Comparison of ENCODE assay signal across 12 mouse cellular contexts in genomic region chr9:67274296-67274695, GRCm38 (mm10).
DNase-seq lines count a peak whose midpoint lies in the region; ATAC-seq and TF ChIP-seq lines count a peak whose summit lies in the region.
"Had no signal": no experiment of that assay in that cellular context is flagged by ENCODE, and none has a peak within 500 bp of the region (broad histone marks: within the 10 kb centered on the region; RNA-seq: fewer than 3 reads in every experiment).

No protein-coding gene starts in this region.

- DNase-seq in heart, postnatal 0 days (ENCODE audit: low spot score): peak; percentile 41
- no peak for DNase-seq in heart, postnatal 36 days
- no peak for DNase-seq in liver, embryonic 14.5 days (ENCODE audit: low read depth in 3 of 3, low spot score in 3 of 3)
- DNase-seq in brain, embryonic 14.5 days (ENCODE audit: low read depth): no peak
- DNase-seq in mesoderm, embryonic 11.5 days (ENCODE audit: low read depth, low spot score): peak; percentile 45
- no peak for DNase-seq in layer of hippocampus, adult 9-11 months
- no peak for DNase-seq in cerebellum, adult 9-11 months
- DNase-seq: thymus, postnatal 14 days had no signal

- no peak for TF ChIP-seq POLR2A in brain, embryonic 14.5 days (IDR thresholded peaks at IDR 0.05; ENCODE audit: borderline replicate concordance, extremely low read depth, insufficient read depth, insufficient read length, poor library complexity, severe bottlenecking)

- no peak overlapping the region for H3K27ac ChIP-seq in heart, postnatal 0 days (ENCODE audit: low read depth)
- H3K27ac ChIP-seq in liver, embryonic 14.5 days: no peak overlapping the region
- H3K27ac ChIP-seq in liver, embryonic 12.5 days: no peak overlapping the region

- whole genome bisulfite sequencing in heart, postnatal 0 days: 44% methylated on average over 3 of the region's 3 CpGs
- WGBS in liver, embryonic 14.5 days (ENCODE audit: insufficient replicate concordance): 33% methylated on average over 3 of the region's 3 CpGs
- WGBS in liver, embryonic 12.5 days (ENCODE audit: insufficient replicate concordance): 52% methylated on average over 3 of the region's 3 CpGs

- peaks cover 13% of the 10 kb centered on the region; the same call in 1 of the 2 replicates for H3K4me1 ChIP-seq in heart, postnatal 0 days (ENCODE audit: control insufficient read depth, insufficient read depth)
- no peaks in the 10 kb centered on the region for H3K4me1 ChIP-seq in liver, embryonic 14.5 days (replicated peaks; ENCODE audit: control insufficient read depth in 2 of 2, insufficient read depth in 2 of 2, low read length in 1 of 2)
- H3K4me1 ChIP-seq in liver, embryonic 12.5 days: no peaks in the 10 kb centered on the region

- peaks cover 20% of the 10 kb centered on the region for H3K36me3 ChIP-seq in heart, postnatal 0 days (replicated peaks; ENCODE audit: control insufficient read depth, insufficient read depth, low read length)
- H3K36me3 ChIP-seq in liver, embryonic 14.5 days (replicated peaks; ENCODE audit: control insufficient read depth, insufficient read depth, low read depth): no peaks in the 10 kb centered on the region
- H3K36me3 ChIP-seq in liver, embryonic 12.5 days: no peaks in the 10 kb centered on the region

- TF ChIP-seq CTCF in heart, postnatal 0 days (IDR thresholded peaks at IDR 0.05; ENCODE audit: low read depth): peak; percentile 79
- peak; percentile 59 for TF ChIP-seq CTCF in liver, embryonic 14.5 days (IDR thresholded peaks at IDR 0.05; ENCODE audit: low read depth)
- peak; percentile 45; the same call in 1 of the 2 replicates for TF ChIP-seq CTCF in brain, embryonic 14.5 days (IDR thresholded peaks at IDR 0.05; ENCODE audit: borderline replicate concordance, extremely low read depth, insufficient read depth, insufficient read length)

- no peak for TF ChIP-seq EP300 in heart, postnatal 0 days (IDR thresholded peaks at IDR 0.05; ENCODE audit: low read depth)
- no peak for TF ChIP-seq EP300 in liver, embryonic 14.5 days (IDR thresholded peaks at IDR 0.05; ENCODE audit: low read depth)

- H3K9ac ChIP-seq in heart, postnatal 0 days (replicated peaks; ENCODE audit: low read depth, low read length): no peak overlapping the region
- no peak overlapping the region for H3K9ac ChIP-seq in liver, embryonic 14.5 days (replicated peaks)
- H3K9ac ChIP-seq in liver, embryonic 12.5 days: no peak overlapping the region

- H3K27me3 ChIP-seq in heart, postnatal 0 days (ENCODE audit: control insufficient read depth, insufficient read depth, low read length): no peaks in the 10 kb centered on the region
- H3K27me3 ChIP-seq in liver, embryonic 14.5 days (ENCODE audit: control insufficient read depth, insufficient read depth, low read length): no peaks in the 10 kb centered on the region
- H3K27me3 ChIP-seq in liver, embryonic 12.5 days (replicated peaks): 0 out of 2 replicates have a peak, but pooled peaks cover 3% of the 10 kb centered on the region

- H3K9me3 ChIP-seq in heart, postnatal 0 days (replicated peaks; ENCODE audit: control insufficient read depth, low read length): no peaks in the 10 kb centered on the region
- no peaks in the 10 kb centered on the region for H3K9me3 ChIP-seq in liver, embryonic 14.5 days (ENCODE audit: control insufficient read depth, low read length)
- H3K9me3 ChIP-seq in liver, embryonic 12.5 days (replicated peaks): no peaks in the 10 kb centered on the region
- H3K9me3 ChIP-seq: G1E had no signal

- intact Hi-C loops in heart, postnatal 36 days (cut with DNase I): loop anchor here (2.0 to 5.0 kb wide), 2 partner anchors 53 to 227 kb away; partner anchors contain the start of gene Tpm1

- peak; percentile 34; the same call in 1 of the 2 replicates for ATAC-seq in heart, postnatal 0 days (ENCODE audit: insufficient read depth, low read depth)
- ATAC-seq in liver, embryonic 14.5 days (ENCODE audit: insufficient read depth): no peak
- ATAC-seq in liver, embryonic 12.5 days: no peak
- ATAC-seq: midbrain, embryonic 16.5 days had no signal

- H3K4me2 ChIP-seq in heart, postnatal 0 days (ENCODE audit: low read depth, low read length): no peak overlapping the region
- no peak overlapping the region for H3K4me2 ChIP-seq in liver, embryonic 14.5 days (ENCODE audit: low read depth)
- no peak overlapping the region for H3K4me2 ChIP-seq in liver, embryonic 12.5 days

- H3K4me3 ChIP-seq in heart, postnatal 0 days (ENCODE audit: low read depth, low read length): no peak overlapping the region
- H3K4me3 ChIP-seq in liver, embryonic 14.5 days (ENCODE audit: insufficient read depth in 1 of 2, low read depth in 2 of 2, low read length in 2 of 2): no peak overlapping the region
- no peak overlapping the region for H3K4me3 ChIP-seq in liver, embryonic 12.5 days
- H3K4me3 ChIP-seq: erythroblast, embryonic 14.5 days had no signal

Comparison
In these comparisons a context has a peak if more than half of its experiments do, and no peak if none do; other contexts are left out.
1. DNase-seq: peak in heart, postnatal 0 days (single experiment) and mesoderm, embryonic 11.5 days (single experiment); none in heart, postnatal 36 days (0 of 2), liver, embryonic 14.5 days (0 of 3), brain, embryonic 14.5 days (single experiment), layer of hippocampus, adult 9-11 months (single experiment) and cerebellum, adult 9-11 months (single experiment).
2. Peak in every context shown above with its lines, with median percentiles within 50 percentile points of each other: CTCF ChIP-seq.